Mouse (Mus musculus): ENCODE measurements around the gene Ano8.
A peak's percentile ranks its signal among the peaks of the same experiment; 100 is the strongest.

Ano8 gene

DNA sequence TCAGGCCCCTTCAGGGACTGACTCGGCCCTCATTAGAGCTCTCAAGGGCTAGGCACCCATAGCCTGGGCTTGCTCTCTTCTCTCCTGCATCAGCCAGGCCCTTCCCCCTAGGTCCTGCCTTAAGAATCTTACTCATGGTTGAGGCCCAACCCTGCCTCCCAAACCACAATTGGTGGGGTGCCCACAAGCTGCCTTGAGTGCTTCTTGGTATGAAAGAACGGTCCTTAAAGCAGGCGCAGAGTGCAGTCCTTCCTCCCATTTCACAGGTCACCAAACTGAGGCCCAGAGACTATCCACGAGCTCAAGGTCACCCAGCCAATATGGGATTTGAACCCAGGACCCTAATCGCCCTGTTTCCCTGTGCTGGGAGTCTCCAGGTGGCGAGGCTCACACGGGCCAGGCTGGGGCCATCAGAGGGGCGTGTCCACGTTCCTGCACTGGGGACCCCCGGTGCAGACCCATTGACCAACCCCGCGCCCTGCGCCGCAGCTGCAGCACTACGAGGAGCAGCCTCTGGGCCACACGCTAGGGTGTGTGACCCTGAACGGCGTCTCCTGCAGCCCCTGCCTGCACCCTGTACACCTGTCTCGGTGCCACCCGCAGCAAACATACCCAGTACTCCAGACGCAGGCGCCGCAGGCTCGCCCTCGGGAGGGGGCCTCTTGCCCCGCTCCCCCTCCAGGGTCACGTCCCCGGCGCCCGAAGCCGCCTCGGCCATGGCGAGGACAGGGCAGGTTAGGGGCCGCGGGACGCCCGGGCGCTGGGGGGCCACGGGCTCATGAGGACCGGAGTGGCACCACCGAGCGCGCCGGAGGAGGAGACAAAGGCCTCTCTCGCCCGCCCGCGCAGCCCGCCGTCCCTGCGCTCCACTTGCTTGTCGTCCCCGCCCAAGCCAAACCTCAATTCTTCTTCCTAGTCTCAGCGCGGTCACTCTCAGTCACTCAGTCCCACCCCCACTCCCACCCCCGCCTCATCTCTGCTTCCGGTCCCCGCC lies at the start of gene Ano8:
Gene Ano8 (minus strand): TSS at position 822 of the 994 bp plus-strand sequence.
- DNase-seq: peak; percentile 85

DNA sequence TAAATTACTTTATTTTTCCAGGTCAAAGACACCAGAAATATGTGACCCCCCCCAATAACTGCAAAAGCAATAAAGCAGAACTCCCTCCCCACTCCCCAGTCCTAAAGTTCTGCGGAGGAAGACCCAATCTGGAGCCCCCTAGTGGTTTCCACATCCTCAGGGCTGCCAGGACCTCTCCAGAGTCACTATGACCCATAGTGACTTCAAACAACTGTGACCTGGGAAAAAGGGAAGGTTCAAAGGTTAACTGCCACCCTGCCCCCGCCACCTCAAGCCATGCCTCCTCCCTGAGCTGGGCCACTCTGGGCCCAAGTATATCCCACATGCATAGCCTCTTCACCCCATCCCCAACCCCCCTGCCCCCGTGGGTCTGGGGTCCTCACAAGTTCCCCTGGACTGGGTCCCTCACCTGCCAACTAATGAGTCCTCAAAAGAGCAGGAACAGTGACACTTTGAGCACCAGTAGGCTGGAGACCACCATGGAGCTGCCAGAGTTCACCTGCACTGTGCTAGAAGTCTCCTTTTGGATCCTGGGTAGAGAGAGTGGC lies 48.6 kb upstream of the Ano8 start:
- DNase-seq: no peak

DNA sequence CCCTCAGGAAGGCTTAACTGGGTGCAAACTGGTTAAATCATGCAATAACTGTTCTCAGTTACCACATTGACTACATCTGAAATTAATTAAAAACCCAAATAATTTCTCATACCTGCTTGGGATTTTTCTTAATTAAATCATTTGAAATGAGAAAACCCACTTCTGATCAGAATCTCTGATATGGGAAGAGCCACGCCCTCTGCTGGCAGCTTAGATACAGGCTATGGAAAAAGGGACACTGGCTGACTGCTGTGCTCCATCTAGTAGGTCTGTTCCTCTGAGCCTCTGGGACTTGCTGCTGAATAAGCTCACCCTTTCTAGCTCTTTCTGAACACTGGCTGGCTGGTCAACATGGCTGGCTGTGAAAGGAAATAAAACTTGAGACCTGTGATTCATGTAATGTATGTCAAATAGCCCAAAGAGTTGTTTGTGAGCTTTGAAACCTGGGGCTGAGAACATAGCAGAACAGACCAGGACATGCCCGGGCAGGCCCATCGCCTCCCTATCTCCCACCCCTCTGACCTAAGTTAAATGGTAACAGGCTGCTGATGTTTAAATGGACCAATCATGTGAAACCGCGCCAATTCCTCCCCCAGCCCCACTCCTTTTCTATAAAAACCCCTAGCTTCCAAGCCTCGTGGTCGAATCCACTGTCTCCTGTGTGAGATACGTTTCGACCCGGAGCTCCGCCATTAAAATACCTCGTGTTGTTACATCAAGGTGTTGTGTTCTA lies 45.1 kb upstream of the Ano8 start:
- peak; percentile 52 for DNase-seq

DNA sequence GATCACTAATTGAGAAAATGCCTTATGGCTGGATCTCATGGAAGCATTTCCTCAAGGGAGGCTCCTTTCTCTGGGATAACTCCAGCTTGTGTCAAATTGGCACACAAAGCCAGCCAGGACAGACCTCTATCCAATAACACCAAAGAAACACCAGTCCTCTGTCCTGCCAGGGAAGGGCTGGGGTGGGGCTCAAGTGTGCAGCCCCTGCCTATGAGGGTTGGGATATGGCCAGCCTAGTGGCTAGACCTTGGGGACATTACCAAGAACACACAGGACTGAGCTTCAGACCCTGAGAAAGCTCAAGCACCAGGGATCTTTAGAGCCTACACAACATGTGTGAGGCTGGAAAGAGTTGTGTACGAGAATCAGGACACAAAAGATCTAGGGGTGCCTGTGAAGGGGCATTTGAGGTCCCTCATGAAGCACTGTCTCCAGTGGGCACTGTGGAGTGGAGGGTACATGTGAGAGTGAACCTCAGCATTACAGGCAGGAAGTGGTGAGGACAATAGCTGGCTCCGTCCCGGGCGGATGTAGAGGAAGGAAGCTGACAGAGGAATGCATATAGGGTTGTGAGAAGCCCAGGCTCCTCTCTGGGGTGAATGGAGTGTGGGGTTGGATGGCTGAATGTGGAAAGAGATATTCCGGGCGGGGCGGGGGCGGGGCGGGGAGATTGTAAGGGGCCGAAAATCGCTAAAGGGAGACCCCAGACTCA lies 42.8 kb upstream of the Ano8 start:
- DNase-seq: peak; percentile 49

DNA sequence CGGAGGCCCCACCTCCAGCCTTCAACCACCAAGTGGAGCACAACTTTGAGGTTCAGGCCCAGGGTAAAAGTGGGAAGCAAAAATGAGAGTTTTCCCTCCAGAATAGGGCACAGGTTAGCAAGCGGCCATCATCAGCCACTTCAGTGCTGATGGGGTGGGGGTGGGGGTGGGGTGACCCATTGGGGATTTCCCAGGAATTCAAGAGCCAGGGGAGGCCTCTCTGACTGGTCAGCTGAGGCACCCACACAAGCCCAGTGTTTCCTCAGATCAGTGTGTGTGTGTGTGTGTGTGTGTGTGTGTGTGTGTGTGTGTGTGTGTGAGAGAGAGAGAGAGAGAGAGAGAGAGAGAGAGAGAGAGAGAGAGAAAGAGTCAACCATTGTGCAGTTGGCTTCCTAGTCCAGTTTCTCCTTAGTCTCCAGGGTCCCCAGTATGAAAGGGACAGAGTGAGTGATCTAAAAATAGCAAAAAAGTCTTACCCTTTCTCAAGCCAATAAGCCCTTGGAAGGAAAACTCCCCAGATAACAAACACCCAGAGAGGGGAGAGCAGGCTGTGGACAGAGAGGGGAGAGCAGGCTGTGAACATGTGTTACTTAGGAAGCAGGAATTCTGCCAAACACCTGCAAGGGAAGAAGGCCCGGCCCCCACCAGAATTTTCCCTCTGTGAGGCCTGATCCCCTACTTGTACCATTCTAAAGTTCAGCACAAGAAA lies 41.6 kb upstream of the Ano8 start:
- no peak for DNase-seq

DNA sequence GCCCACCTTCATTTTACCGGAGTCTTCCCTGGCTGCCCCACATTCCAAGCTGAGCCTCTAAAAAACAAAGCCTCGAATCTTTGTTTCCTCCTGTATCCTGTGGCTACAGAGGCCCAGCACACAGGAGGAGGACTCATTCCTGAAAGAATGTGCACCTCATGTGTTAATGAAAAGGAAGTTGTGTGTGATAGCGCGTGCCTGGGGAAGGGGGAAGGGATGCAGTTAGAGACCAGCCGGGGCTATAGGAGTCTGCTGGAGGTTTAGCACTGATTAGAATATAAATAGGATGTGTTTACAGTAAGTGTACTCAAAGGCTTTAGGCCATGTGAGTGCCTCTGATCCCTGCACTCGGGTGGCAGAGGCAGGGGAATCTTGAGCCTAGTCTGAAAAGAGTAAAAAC lies 40.5 kb upstream of the Ano8 start:
- no peak for DNase-seq

DNA sequence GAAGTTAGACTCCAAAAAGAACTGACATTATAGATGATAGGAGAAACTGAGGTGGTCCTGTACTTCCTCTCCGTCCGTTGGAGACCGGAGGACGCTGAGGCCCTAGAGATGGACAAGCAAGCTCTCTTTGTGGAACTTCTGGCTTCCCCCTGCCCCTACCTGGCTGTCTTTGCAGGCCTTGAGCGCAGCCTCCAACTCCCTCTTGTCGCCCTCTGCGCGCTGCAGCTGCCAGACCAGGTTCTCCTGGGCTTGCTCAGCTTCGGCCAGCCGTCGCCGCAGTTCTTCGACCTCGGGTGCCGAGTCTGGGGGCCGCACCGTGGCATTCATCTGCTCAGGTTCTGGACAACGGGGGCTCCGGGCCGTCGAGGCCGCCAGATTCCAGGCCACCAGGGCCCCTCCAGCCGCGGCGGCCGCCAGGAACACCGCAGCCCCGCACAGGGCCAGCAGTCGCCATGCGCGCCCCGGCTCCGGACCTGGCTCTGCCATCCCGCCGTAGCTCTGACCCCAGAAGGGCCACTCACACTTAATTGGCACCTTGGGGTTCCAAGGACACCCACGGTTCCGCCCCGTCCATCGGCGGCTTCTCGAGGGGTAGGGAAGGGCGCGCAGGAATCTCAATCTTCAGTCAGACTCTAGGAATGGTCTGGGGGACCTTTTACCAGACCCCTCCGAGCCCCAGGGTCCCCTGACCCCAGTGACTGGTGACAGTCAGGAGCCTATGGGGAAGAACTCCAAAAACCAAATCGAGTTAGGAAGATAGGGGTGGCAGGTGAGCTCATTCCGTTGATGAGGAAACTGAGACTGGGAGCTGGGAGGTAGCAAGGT lies 39.7 kb upstream of the Ano8 start, which contains the start of gene Ccdc194:
Gene Ccdc194 (minus strand): TSS at position 486 of the 825 bp plus-strand sequence.
- no peak for DNase-seq

DNA sequence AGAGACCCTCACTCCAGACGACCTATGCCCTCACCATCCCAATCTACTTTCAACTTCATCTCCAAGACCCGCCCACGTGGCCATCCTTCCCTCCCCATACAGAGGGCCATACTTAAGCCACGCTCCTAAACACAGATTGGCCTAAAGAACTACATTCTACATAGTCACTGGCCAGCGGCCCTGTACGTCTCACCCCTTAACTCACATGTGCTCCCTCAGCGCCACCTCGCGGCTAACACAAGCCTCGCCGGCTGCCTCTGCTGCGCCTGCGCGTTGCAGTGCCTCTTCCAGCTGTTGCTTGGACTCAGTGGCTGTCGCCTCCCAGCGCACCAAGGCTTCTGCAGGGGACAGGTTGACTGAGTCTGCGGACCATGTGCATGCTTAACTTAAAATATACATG lies 35.9 kb upstream of the Ano8 start:
- DNase-seq: peak; percentile 95

DNA sequence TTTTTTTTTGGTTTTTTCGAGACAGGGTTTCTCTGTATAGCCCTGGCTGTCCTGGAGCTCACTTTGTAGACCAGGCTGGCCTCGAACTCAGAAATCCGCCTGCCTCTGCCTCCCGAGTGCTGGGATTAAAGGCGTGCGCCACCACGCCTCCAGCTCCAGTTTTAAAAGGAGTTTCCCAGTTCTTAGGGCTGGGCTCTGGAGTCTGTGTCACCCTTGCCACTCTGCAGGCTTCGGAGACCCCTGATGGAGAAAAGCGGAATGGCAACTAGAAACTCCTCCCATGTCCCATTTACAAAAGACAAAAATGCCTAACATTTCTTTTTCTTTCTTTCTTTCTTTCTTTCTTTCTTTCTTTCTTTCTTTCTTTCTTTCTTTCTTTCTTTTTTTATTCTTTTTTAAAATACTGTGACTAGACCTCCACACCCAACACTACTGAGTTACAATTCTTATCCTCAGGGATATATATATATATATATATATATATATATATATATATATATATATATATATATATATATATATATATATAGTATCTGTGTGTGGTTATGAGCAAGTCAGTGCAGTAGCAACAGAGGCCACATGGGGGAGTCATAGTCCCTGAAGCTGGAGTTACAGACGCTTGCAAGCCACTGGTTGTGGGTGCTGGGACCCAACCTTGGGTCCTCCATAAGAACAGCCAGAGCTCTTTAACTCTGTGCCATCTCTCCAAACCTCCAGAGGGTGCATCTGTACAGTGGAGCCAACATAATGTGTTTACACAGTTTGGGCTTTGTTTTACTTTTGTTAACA lies 33.5 kb upstream of the Ano8 start:
- peak; percentile 76 for DNase-seq

DNA sequence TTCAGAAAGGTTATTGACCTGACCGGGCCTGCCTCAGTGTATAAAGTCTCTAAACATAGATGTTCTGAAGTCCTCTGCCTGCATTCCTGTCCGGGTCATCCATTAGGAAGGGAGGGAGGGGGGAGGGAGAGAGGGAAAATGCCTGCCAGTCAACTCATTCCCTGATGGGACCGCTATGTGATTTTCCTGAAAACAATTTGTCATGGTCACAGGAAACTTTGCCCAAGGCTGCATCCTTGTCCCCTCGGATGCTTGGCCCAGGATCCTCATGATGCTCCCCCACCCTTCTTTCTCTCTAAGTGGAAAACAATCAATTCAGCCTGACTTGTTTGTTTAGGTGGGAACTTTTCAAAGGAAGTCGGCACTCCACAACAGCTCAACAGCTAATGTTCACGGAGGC lies 31.0 kb upstream of the Ano8 start:
- DNase-seq: peak; percentile 69

DNA sequence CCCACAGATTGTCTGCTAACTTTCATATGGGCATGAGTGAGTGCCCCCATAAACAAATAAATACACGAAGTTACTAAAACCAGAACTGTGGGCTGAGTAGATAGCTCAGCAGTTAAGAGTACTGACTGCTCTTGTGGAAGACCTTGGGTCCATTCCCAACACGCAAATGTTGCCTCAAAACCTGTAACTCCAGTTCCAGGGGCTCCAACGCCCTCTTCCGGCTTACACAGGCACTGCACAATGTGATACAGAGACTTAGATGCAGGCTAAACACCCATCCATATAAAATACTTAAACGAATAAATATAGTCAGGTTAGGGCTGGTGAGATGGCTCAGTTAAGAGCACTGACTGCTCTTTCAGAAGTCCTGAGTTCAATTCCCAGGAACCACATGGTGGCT lies 29.3 kb upstream of the Ano8 start:
- DNase-seq: no peak

DNA sequence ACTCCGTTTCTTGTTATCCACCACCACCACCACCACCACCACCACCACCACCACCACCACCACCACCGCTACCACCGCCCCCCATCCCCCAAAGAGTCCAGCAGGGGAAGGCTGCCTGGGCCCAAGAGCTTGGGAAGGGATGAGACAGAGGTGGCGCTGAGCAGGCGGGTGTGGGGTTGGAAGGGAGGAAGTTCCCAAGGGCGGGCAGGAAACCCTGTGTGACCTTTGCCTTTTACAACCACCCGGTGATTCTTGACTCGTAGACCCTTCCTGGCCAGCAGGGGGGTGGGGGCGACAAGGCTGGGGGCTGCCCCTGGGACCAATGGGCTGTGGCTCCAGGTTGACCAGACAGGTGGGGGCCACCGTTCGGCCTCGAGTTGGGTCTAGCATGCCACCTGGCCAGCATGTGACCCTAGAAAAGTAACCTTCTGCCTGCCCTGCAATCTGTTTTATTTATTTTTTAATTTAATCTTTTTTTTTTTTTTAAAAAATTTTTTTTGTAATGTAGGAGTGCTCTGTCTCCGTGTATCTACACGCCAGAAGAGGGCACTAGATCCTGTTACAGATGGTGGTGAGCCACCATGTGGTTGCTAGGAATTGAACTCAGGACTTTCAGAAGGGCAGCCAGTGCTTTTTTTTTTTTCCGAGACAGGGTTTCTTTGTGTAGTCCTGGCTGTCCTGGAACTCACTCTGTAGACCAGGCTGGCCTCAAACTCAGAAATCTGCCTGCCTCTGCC lies 27.4 kb upstream of the Ano8 start:
- DNase-seq: no peak

DNA sequence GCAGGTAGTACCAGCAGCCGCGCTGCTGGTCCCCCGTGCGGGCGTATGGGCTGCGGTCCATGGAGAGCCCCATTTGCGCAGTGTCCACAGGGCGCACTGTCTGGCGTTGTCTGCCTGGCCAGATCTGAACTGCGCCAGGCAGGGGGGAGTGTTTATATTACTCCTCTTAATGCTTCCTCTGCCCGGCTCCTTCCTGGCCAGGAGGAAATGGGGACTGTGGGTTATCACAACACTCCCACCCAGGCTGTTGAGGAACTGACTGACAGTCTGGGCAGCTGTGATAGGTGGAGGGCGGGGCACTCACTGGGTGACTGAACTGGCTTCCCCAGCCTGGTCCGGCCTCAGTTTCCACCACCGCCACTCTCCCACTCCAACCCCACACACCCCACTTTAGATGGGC lies 25.9 kb upstream of the Ano8 start, which contains the start of gene Plvap:
Gene Plvap (minus strand): TSS at position 109 of the 400 bp plus-strand sequence.
- DNase-seq: peak; percentile 60

DNA sequence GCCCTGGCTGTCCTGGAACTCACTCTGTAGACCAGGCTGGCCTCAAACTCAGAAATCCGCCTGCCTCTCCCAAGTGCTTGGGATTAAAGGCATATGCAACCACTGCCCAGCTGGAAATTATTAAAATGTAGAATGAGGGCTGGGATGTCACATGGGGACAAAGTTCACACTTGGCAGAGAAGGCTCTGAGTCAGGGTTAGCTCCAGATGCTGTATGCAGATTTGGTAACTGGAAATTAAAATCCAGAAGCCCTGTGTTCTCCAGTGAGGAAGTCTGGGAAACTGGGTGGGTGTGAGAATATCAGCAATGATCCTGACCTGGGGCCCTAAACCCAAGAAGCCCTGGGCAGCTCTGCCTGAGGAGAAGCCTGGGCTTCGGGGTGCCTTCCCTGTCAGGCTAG lies 23.6 kb upstream of the Ano8 start:
- DNase-seq: no peak

DNA sequence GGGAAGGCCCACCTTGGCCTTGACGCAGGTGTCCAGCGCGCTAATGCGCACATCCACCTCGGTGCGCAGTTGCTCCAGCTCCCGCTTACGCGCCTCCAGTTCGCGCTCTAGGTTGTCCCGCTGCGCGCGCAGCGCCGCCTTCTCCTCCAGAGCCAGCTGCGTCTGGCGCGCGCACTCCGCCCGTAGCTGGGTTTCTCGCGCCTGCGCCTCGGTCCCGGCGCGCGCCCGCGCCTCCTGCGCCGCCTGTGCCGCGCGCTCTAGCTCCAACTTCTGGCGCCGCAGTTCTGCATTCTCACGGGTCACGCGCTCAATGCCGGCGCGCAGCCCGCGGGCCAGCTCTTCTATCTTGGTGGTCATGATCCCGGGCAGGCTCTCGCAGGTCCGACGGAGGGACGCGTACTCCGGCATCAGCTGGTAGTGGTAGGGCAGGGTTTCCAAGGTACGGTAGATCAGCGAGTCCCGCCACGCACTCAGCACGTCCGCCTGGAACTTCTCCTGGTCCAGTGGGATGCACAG lies 21.9 kb upstream of the Ano8 start:
- peak; percentile 61 for DNase-seq

DNA sequence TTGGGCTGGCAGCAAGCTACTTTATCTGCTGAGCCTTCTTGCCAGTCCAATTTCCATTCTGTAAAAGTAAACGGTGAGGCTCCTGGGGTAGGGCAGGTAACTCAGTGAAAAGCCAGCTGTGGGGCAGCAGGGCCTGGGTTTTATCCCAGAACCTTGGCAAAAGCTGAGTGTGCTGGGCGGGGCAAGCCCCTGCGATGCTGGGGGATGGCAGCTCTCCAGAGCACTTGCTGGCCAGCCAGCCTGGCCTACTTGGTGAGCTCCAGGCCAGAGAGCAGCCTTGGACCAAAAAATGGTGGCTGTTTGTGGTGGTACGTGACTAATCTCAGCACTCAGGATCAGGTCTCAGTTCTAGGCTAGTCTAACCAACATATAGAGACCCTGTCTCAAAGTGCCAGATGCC lies 20.2 kb upstream of the Ano8 start:
- no peak for DNase-seq

DNA sequence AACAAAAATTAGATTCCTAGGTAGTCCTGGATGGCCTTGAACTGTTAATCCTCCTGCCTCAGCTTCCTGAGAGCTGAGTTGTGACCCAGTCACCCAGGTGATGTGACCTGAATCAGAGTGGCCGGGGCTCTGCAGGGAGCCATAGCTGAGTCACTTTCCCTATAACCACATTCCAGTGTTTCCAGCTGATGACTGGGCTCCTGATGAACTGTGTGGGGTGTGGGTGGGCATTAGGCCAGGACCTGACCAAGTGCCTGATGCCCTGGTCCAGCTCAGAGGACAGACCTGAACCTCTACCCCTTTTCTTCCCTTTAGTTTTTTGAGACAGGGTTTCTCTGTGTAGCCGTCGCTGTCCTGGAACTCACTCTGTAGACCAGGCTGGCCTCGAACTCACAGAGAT lies 19.6 kb upstream of the Ano8 start:
- DNase-seq: no peak

DNA sequence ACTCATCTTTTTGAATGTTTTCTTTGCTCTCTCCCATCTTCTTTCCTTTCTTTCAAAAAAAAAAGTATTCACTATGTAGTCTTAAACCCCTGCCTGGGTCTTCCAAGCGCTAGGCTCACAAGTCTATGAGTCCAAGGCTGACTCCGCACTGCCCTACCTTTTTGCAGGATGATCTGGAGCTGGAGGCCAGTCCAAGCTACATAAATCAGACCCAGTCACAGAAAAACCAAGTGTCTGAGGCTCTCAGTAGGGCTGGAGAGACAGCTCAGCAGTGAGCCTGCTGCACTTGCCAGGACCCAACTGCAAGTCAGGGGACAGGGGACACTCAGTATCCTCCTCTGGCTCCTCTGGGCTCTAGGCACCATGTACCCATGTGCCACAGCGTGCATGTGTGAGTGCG lies 18.6 kb upstream of the Ano8 start:
- no peak for DNase-seq

Measured in kidney, adult 9 months (tissue).